9 mouse cellular contexts compared by ENCODE assay signal in the genomic region with DNA sequence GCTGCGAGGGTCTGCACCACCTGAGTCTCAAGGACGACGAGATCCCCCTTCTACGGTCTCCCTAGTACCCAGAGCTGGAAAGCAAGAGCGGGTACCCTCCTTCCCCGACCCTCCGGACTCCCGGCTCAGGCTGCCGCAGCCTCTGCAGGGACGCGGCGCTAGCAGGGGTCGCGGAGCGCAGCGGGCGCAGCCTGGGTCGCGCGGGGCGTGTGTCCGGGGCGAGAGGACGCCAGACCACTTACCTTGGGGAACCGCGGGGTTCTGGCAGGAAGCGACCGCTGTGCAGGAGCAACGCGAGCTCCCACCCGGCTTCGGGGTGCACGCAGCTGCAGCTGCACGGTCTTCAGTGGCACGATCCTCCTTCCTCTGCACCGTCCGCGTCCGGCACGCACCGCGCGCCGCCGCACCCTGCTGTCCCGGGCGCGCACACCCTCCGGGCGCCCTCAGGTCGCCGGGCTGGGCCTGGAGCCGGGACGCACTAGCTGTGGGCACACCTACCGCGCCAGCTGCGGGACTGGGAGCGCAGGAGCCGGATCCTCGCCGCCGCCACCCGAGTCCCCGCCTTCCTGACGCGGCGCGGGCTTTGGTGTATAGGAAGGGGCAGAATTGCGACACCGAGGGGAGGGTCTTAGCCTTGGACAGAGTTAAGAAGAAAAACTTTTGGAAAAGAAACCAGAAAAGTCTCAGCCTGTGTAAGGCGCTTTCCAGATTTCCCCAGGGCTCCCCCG. TPM values are rescaled to one million over a fixed set of nuclear protein-coding genes. Genes with fewer than 3 reads are reported as not detected.
DNase-seq lines count a peak whose midpoint lies in the region; ATAC-seq lines count a peak whose summit lies in the region.
"Had no signal": no experiment of that assay in that cellular context is flagged by ENCODE, and none has a peak within 500 bp of the region (broad histone marks: within the 10 kb centered on the region; RNA-seq: fewer than 3 reads in every experiment).

TSS of gene Kank4 (minus strand) at position 354 of the 728 bp plus-strand sequence.

- peak; percentile 9 for DNase-seq in gastrocnemius, adult 18-20 months (ENCODE audit: low spot score)
- DNase-seq in gastrocnemius, adult 8-10 months (ENCODE audit: low spot score in 2 of 2) = no peak
- DNase-seq in lung, postnatal 10 days = peak; percentile 76
- peak; percentile 10 for DNase-seq in right cerebral cortex, postnatal 4 days
- DNase-seq in layer of hippocampus, adult 9-10 months (ENCODE audit: low spot score) = no peak

- H3K36me3 ChIP-seq in embryonic facial prominence, embryonic 12.5 days = no peaks in the 10 kb centered on the region
- no peaks in the 10 kb centered on the region for H3K36me3 ChIP-seq in heart, embryonic 14.5 days (ENCODE audit: control insufficient read depth, insufficient read depth, low read length)
- H3K36me3 ChIP-seq in kidney, embryonic 16.5 days (ENCODE audit: insufficient read depth, low read length) = no peaks in the 10 kb centered on the region

- peak; percentile 82 for ATAC-seq in embryonic facial prominence, embryonic 12.5 days (ENCODE audit: insufficient number of reproducible peaks, insufficient read depth, low FRiP score, low TSS enrichment)
- ATAC-seq in heart, embryonic 14.5 days (ENCODE audit: insufficient number of reproducible peaks, insufficient read depth, low FRiP score, low read depth) = peak; percentile 70
- peak; percentile 82 for ATAC-seq in kidney, embryonic 16.5 days (ENCODE audit: low FRiP score, low TSS enrichment)

- H3K27ac ChIP-seq in embryonic facial prominence, embryonic 12.5 days = peak within 1 kb of the TSS; percentile 70
- peak within 1 kb of the TSS in 1 of 2 experiments; percentile 41; a peak in 2 of 4 replicates for H3K27ac ChIP-seq in heart, embryonic 14.5 days (replicated peaks in 1 of 2; ENCODE audit: control insufficient read depth in 1 of 2, insufficient read depth in 1 of 2, low read depth in 2 of 2, low read length in 2 of 2)
- peak within 1 kb of the TSS; percentile 72 for H3K27ac ChIP-seq in kidney, embryonic 16.5 days (ENCODE audit: low read length)

- peaks cover 23% of the 10 kb centered on the region for H3K4me1 ChIP-seq in embryonic facial prominence, embryonic 12.5 days
- peaks cover 4 to 5% of the 10 kb centered on the region in 2 experiments; a peak in 3 of 4 replicates for H3K4me1 ChIP-seq in heart, embryonic 14.5 days (ENCODE audit: control insufficient read depth in 2 of 2, insufficient read depth in 2 of 2, low read length in 2 of 2)
- peaks cover 7% of the 10 kb centered on the region; the same call in 1 of the 2 replicates for H3K4me1 ChIP-seq in kidney, embryonic 16.5 days (ENCODE audit: insufficient read depth, low read length)

- H3K4me3 ChIP-seq in embryonic facial prominence, embryonic 12.5 days = peak within 1 kb of the TSS; percentile 79
- H3K4me3 ChIP-seq in heart, embryonic 14.5 days (ENCODE audit: control insufficient read depth in 1 of 2, insufficient read depth in 1 of 2, low read depth in 1 of 2, low read length in 2 of 2) = peak within 1 kb of the TSS; percentile 78
- H3K4me3 ChIP-seq in kidney, embryonic 16.5 days (ENCODE audit: low read length) = peak within 1 kb of the TSS; percentile 80

- peak within 1 kb of the TSS; percentile 85 for H3K9ac ChIP-seq in embryonic facial prominence, embryonic 12.5 days
- peak within 1 kb of the TSS; percentile 78 for H3K9ac ChIP-seq in heart, embryonic 14.5 days (ENCODE audit: low read length)
- peak within 1 kb of the TSS; percentile 82 for H3K9ac ChIP-seq in kidney, embryonic 16.5 days (replicated peaks; ENCODE audit: low read length)

- peak within 1 kb of the TSS; percentile 83 for H3K4me2 ChIP-seq in embryonic facial prominence, embryonic 12.5 days (replicated peaks)
- peak within 1 kb of the TSS; percentile 99 for H3K4me2 ChIP-seq in heart, embryonic 14.5 days (ENCODE audit: low read length)
- H3K4me2 ChIP-seq in kidney, embryonic 16.5 days (replicated peaks; ENCODE audit: low read depth, low read length) = peak within 1 kb of the TSS; percentile 96

- H3K9me3 ChIP-seq in embryonic facial prominence, embryonic 12.5 days = no peaks in the 10 kb centered on the region
- H3K9me3 ChIP-seq in heart, embryonic 14.5 days (ENCODE audit: control insufficient read depth, low read length) = no peaks in the 10 kb centered on the region
- no peaks in the 10 kb centered on the region for H3K9me3 ChIP-seq in kidney, embryonic 16.5 days (ENCODE audit: low read length)

- under 1% methylated on average over 61 of the region's 72 CpGs for WGBS in embryonic facial prominence, embryonic 12.5 days
- under 1% methylated on average over 70 of the region's 72 CpGs for WGBS in heart, embryonic 14.5 days
- under 1% methylated on average over 66 of the region's 72 CpGs for WGBS in kidney, embryonic 16.5 days

- H3K27me3 ChIP-seq in embryonic facial prominence, embryonic 12.5 days = no peaks in the 10 kb centered on the region
- peaks cover 31% of the 10 kb centered on the region for H3K27me3 ChIP-seq in heart, embryonic 14.5 days (ENCODE audit: control insufficient read depth, insufficient read depth, low read length)
- no peaks in the 10 kb centered on the region for H3K27me3 ChIP-seq in kidney, embryonic 16.5 days (ENCODE audit: insufficient read depth, low read length)
- H3K27me3 ChIP-seq: CH12.LX had no signal

RNA-seq across cellular contexts. Expression of gene Kank4, which starts in this region (rescaled TPM):
- 1 to 10 TPM; 1.0 to 1.7 TPM for total RNA-seq in gastrocnemius, adult 18-20 months (2021)
- 1 to 10 TPM in 2 of 4 experiments, under 1 TPM in 2; 0.43 to 1.4 (median 0.86) TPM for total RNA-seq in gastrocnemius, adult 8-10 months (2022)
- 2.7 and 2.8 TPM in 2 replicates for polyA plus RNA-seq in embryonic facial prominence, embryonic 12.5 days (2016; fragmentation: Nextera tagmentation; extraction: Ambion mirVana)
- 0.70 and 0.84 TPM in 2 replicates for polyA plus RNA-seq in heart, embryonic 14.5 days (2014; fragmentation: Nextera tagmentation; extraction: Ambion mirVana)
- polyA plus RNA-seq in kidney, embryonic 16.5 days (2015; fragmentation: Nextera tagmentation; extraction: Ambion mirVana) = 2.4 and 2.6 TPM in 2 replicates
- total RNA-seq: CH12.LX had no signal

Comparison
In these comparisons a context has a peak if more than half of its experiments do, and no peak if none do; other contexts are left out.
1. DNase-seq: peak in gastrocnemius, adult 18-20 months (single experiment), lung, postnatal 10 days (single experiment) and right cerebral cortex, postnatal 4 days (single experiment); none in gastrocnemius, adult 8-10 months (0 of 2) and layer of hippocampus, adult 9-10 months (single experiment).
2. Peak in ATAC-seq, H3K4me3 ChIP-seq, H3K9ac ChIP-seq and H3K4me2 ChIP-seq in heart, embryonic 14.5 days; RNA of the gene not detected or under 1 TPM.
3. Peak in every context shown above with its lines, with median percentiles within 50 percentile points of each other: ATAC-seq, H3K4me2 ChIP-seq, H3K4me3 ChIP-seq and H3K9ac ChIP-seq.